Mouse (Mus musculus): ENCODE results near the gene Fyn. TPM values are rescaled to one million over a fixed set of nuclear protein-coding genes. Genes with fewer than 3 reads are reported as not detected.
A peak's percentile ranks its signal among the peaks of the same experiment; 100 is the strongest.

The Fyn gene
- polyA plus RNA-seq, 1 experiment from 2014 or later = 20.8 TPM

DNA sequence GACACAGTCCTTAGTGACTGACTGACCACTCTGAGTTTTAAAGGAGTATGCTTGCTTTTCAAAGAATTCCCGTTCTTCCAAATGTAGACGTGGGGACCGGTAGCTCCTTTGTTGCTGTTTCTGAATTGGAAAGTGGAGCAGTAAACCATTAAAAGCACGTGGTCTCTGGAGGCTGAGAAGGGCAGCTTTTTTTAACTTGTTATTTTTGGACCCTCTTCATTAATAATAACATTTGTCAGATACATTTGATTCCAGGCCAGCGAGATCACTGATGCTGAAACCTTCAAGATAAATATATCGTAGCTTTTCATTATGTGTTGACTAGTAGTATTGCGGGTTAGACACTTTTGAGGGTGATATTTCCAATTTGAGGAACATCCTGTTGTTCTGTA, 38.1 kb downstream of the Fyn start:
- no peak for DNase-seq (ENCODE audit: low spot score)
- WGBS = 64% methylated on average over 7 of the region's 7 CpGs
- Histone ChIP-seq H3K36me3 (peaks cover 12% of the 10 kb centered on the region; the same call in 1 of the 2 replicates), H3K4me1 (peaks cover 46% of the 10 kb centered on the region), H3K27ac (no peak overlapping the region), H3K4me3 (no peak overlapping the region), H3K27me3 (ENCODE audit: insufficient read depth, poor library complexity, severe bottlenecking) (no peaks in the 10 kb centered on the region), H3K9me3 (no peaks in the 10 kb centered on the region)

- peaks cover 54% of the 10 kb centered on the region for H3K4me1 ChIP-seq
Measured at GRCm38 (mm10) chr10:39407553-39407952, 38.9 kb downstream of the Fyn start.

DNA sequence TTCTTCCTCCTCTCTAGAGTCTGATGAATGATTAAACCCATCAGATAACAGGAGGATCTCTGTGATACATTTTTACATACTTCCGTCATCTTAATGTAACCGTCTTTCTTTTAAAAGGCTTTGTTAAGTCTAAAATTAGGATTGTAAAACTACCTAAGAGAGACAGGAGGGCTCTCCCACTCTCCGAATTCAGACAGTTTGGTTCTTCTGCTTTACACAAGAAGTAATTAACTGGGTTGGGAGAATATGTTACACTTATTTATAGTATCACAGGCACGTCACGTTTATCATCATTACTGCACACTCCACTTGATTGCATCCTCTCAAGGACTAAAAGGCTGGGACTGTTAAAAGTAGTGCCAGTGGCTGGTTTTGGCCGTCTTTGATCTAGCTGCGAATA, 40.9 kb downstream of the Fyn start:
- Histone ChIP-seq H3K27me3 (ENCODE audit: insufficient read depth, poor library complexity, severe bottlenecking) (no peaks in the 10 kb centered on the region), H3K9me3 (no peaks in the 10 kb centered on the region), H3K36me3 (no peaks in the 10 kb centered on the region), H3K4me3 (no peak overlapping the region), H3K27ac (no peak overlapping the region), H3K4me1 (peaks cover 58% of the 10 kb centered on the region)
- no peak for DNase-seq (ENCODE audit: low spot score)
- 68% methylated on average over 7 of the region's 7 CpGs for WGBS

More at GRCm38 (mm10) chr10:39407553-39407952, 38.9 kb downstream of the Fyn start:
- Histone ChIP-seq H3K9me3 (no peaks in the 10 kb centered on the region), H3K36me3 (peaks cover 8% of the 10 kb centered on the region; the same call in 1 of the 2 replicates), H3K27me3 (ENCODE audit: insufficient read depth, poor library complexity, severe bottlenecking) (no peaks in the 10 kb centered on the region), H3K4me3 (no peak overlapping the region), H3K27ac (no peak overlapping the region)
- WGBS = 91% methylated on average over 2 of the region's 2 CpGs
- no peak for DNase-seq (ENCODE audit: low spot score)

DNA sequence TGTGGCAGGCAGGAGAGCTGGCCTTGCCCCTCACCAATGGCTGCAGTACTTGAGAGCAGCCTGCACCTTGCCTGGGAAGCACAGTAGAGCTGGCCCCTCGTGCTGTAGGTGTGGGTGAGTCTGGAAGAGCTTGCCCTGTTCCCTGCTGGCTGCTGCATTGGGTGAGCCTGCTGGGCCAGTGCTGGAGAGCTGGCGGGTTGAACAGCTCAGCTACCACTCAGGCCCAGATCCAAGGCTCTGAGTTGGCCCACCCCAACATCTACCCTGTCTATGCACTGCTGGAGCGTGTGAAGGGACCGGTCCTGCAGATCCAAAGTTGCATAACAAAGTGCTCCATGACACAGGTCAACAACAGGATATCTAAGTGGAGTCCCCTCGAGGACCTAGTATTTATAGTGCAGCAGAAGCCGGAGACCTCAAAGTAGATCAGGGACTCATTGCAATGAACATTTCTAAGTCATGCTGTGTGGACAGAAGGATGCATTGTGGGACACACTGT, 41.5 kb downstream of the Fyn start:
- 64% methylated on average over 6 of the region's 6 CpGs for WGBS
- Histone ChIP-seq H3K4me3 (no peak overlapping the region), H3K4me1 (peaks cover 53% of the 10 kb centered on the region), H3K27me3 (ENCODE audit: insufficient read depth, poor library complexity, severe bottlenecking) (no peaks in the 10 kb centered on the region), H3K27ac (peak overlapping the region; percentile 36), H3K9me3 (no peaks in the 10 kb centered on the region), H3K36me3 (no peaks in the 10 kb centered on the region)
- DNase-seq (ENCODE audit: low spot score) = no peak

DNA sequence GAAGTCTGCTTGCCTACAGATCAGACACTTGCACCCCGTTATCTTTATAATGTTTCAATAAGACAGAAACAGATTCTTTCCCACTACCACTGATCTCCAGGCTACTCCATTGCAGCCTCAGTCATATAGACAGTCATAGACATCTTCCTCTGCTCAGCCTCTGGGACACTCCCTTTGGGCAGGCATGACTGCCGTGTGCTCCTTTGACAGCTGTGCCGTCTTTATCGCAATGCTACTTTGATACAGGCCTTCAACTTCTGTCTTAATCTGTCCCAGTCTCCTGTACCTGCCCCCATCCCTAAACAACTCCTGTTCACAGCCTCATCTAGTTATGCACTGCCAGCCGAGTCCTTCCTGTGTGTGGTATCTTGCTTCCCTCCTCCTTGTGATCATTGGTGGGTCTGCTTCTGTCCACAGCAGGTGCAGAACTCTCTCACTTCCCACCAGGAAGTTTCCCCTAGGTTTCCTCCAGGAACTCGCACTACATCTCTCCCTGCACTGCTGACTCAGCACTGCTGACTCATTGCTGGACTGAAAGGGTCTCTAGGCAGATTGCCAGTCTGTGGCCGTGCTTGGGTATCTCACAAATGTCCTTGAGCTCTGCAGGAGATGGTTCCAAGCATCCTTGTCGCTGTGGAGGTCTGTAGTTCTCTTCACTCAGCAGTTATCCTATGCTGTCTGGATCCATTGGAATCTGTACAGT, 43.4 kb downstream of the Fyn start:
- WGBS = 56% methylated on average over 8 of the region's 8 CpGs
- Histone ChIP-seq H3K36me3 (no peaks in the 10 kb centered on the region), H3K9me3 (no peaks in the 10 kb centered on the region), H3K27ac (peak overlapping the region; percentile 25; the same call in 1 of the 2 replicates), H3K27me3 (ENCODE audit: insufficient read depth, poor library complexity, severe bottlenecking) (no peaks in the 10 kb centered on the region), H3K4me1 (peaks cover 46% of the 10 kb centered on the region), H3K4me3 (no peak overlapping the region)
- DNase-seq (ENCODE audit: low spot score) = no peak

DNA sequence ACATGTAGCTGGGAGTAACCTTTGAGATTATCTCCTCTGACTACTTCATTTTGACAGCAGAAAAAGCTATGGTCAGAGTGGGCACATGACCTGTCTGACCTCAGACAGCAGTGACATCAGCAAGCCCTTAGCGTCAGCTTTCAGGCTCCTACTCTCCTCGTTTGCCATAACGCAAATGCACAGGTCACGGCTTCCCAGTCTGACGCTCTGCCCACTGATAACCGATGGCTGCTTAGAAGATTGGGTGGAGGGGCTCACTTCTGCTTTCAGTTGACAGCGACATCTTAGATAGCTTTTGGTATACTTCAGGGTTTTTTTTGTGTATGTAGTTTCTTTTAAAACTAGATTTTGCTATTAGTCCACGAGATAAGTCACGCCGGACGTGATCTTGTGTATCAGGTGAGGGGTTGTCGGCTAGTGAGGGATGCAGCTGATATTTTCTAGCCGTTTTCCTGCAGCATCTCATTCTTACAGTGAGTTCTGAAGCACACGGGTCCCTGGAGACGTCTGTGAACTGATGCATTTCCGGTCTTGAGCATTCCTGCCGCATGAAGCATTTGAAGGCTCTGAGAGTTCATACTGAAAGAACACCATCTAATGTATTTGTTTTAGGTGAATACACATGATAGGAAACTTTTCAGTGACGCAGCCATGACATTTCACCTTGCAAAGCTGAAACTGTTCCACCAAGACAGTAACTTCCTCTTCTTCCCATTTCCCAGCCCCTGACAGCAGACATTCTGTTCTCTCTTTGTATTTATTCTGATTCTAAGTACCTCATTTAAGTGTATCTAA, 44.4 kb downstream of the Fyn start:
- H3K27me3 ChIP-seq (ENCODE audit: insufficient read depth, poor library complexity, severe bottlenecking) = no peaks in the 10 kb centered on the region
- DNase-seq (ENCODE audit: low spot score) = no peak
- H3K4me3 ChIP-seq = no peak overlapping the region

DNA sequence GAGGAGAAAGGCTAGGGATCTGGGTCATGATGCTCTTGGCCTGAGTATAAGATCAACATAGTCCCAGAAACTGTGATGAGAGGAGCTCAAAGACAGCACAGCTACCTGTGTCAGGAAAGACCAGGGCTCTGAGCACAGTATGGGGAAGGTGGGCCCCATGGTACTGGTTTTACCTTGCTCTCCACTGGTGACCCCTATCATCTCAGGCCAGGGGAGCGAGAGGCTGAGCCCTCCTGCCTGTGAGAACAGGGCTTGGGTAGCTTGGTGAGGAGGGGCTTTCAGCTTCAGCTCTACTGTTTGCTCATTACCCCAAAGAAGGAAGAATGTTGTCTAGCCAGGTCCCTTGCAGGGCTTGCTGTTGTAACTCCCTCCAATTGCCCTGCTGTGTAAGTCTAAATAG, 45.4 kb downstream of the Fyn start:
- no peaks in the 10 kb centered on the region for H3K9me3 ChIP-seq
- WGBS = 95% methylated on average over 1 of the region's 1 CpGs
- no peaks in the 10 kb centered on the region for H3K27me3 ChIP-seq (ENCODE audit: insufficient read depth, poor library complexity, severe bottlenecking)
- H3K27ac ChIP-seq = no peak overlapping the region
- DNase-seq (ENCODE audit: low spot score) = no peak
- no peak overlapping the region for H3K4me3 ChIP-seq
- H3K36me3 ChIP-seq = no peaks in the 10 kb centered on the region
- H3K4me1 ChIP-seq = peaks cover 55% of the 10 kb centered on the region

More for the DNA sequence above, 44.4 kb downstream of the Fyn start:
- H3K9me3 ChIP-seq = no peaks in the 10 kb centered on the region
- no peaks in the 10 kb centered on the region for H3K36me3 ChIP-seq
- peaks cover 53% of the 10 kb centered on the region for H3K4me1 ChIP-seq
- WGBS = 53% methylated on average over 18 of the region's 18 CpGs
- no peak overlapping the region; the same call in 1 of the 2 replicates for H3K27ac ChIP-seq

GRCm38 (mm10) chr10:39415586-39415985, 46.9 kb downstream of the Fyn start:
- Histone ChIP-seq H3K36me3 (no peaks in the 10 kb centered on the region), H3K27ac (no peak overlapping the region), H3K4me3 (no peak overlapping the region), H3K4me1 (peaks cover 44% of the 10 kb centered on the region), H3K9me3 (no peaks in the 10 kb centered on the region), H3K27me3 (ENCODE audit: insufficient read depth, poor library complexity, severe bottlenecking) (no peaks in the 10 kb centered on the region)
- no peak for DNase-seq (ENCODE audit: low spot score)
- 51% methylated on average over 2 of the region's 2 CpGs for WGBS

GRCm38 (mm10) chr10:39417611-39418010, 49.0 kb downstream of the Fyn start:
- Histone ChIP-seq H3K27ac (no peak overlapping the region), H3K4me3 (no peak overlapping the region), H3K9me3 (no peaks in the 10 kb centered on the region), H3K36me3 (no peaks in the 10 kb centered on the region), H3K4me1 (peaks cover 44% of the 10 kb centered on the region), H3K27me3 (ENCODE audit: insufficient read depth, poor library complexity, severe bottlenecking) (no peaks in the 10 kb centered on the region)
- 65% methylated on average over 5 of the region's 5 CpGs for WGBS
- no peak for DNase-seq (ENCODE audit: low spot score)

GRCm38 (mm10) chr10:39418395-39418794, 49.7 kb downstream of the Fyn start:
- WGBS = 70% methylated on average over 7 of the region's 7 CpGs
- Histone ChIP-seq H3K4me3 (no peak overlapping the region), H3K9me3 (no peaks in the 10 kb centered on the region), H3K27ac (no peak overlapping the region), H3K4me1 (peaks cover 37% of the 10 kb centered on the region), H3K27me3 (ENCODE audit: insufficient read depth, poor library complexity, severe bottlenecking) (no peaks in the 10 kb centered on the region), H3K36me3 (no peaks in the 10 kb centered on the region)
- no peak for DNase-seq (ENCODE audit: low spot score)

- Histone ChIP-seq H3K9me3 (no peaks in the 10 kb centered on the region), H3K4me1 (peaks cover 31% of the 10 kb centered on the region)
- DNase-seq (ENCODE audit: low spot score) = no peak
Measured at GRCm38 (mm10) chr10:39420842-39421617, 52.4 kb downstream of the Fyn start.

GRCm38 (mm10) chr10:39421772-39422171, 53.1 kb downstream of the Fyn start:
- Histone ChIP-seq H3K4me1 (peaks cover 26% of the 10 kb centered on the region), H3K4me3 (no peak overlapping the region), H3K36me3 (no peaks in the 10 kb centered on the region), H3K27ac (no peak overlapping the region), H3K27me3 (ENCODE audit: insufficient read depth, poor library complexity, severe bottlenecking) (no peaks in the 10 kb centered on the region), H3K9me3 (no peaks in the 10 kb centered on the region)
- DNase-seq (ENCODE audit: low spot score) = no peak
- WGBS = 95% methylated on average over 9 of the region's 9 CpGs

More at GRCm38 (mm10) chr10:39420842-39421617, 52.4 kb downstream of the Fyn start:
- Histone ChIP-seq H3K27me3 (ENCODE audit: insufficient read depth, poor library complexity, severe bottlenecking) (no peaks in the 10 kb centered on the region), H3K4me3 (no peak overlapping the region), H3K36me3 (no peaks in the 10 kb centered on the region), H3K27ac (no peak overlapping the region)
- WGBS = 72% methylated on average over 9 of the region's 9 CpGs
